Mouse (Mus musculus) midbrain, embryonic 14.5 days (tissue): ENCODE data around the gene Cyb561. TPM values are rescaled to one million over a fixed set of nuclear protein-coding genes. Genes with fewer than 3 reads are reported as not detected.

Experiments
- ATAC-seq: fragments of 200-750 bp; cut with Nextera tagmentation; 2 replicates; pipeline ENCODE4 v1.8.0; 2017; ENCODE audit warnings: moderate number of reproducible peaks, moderate library complexity; ENCODE audit not compliant: low FRiP score, low TSS enrichment
- DNase-seq: peaks from one replicate; pipeline ENCODE4 v3.0.0-alpha.2; 2015
- H3K27ac ChIP-seq: fragments of 300-500 bp; sonication (generic); replicated peaks from 2 replicates; pipeline ENCODE4 v1.5.1; 2014; ENCODE audit warnings: mild to moderate bottlenecking, low read depth, low read length, moderate library complexity
- H3K27me3 ChIP-seq: fragments of 300-500 bp; sonication (generic); 2 replicates; pipeline ENCODE4 v1.6.1; 2014; ENCODE audit warnings: low read length, control low read depth, mixed read lengths; ENCODE audit not compliant: control insufficient read depth, insufficient read depth
- H3K36me3 ChIP-seq: fragments of 300-500 bp; sonication (generic); 2 replicates; pipeline ENCODE4 v1.6.1; 2014; ENCODE audit warnings: low read length, control low read depth; ENCODE audit not compliant: control insufficient read depth, insufficient read depth
- H3K4me1 ChIP-seq: fragments of 300-500 bp; sonication (generic); 2 replicates; pipeline ENCODE4 v1.6.1; 2014; ENCODE audit warnings: mild to moderate bottlenecking, antibody characterized with exemption, low read length, control low read depth; ENCODE audit not compliant: control insufficient read depth, insufficient read depth
- H3K4me2 ChIP-seq: fragments of 300-500 bp; sonication (generic); 2 replicates; pipeline ENCODE4 v1.6.1; 2014; ENCODE audit warnings: mild to moderate bottlenecking, low read length, moderate library complexity
- H3K4me3 ChIP-seq: fragments of 300-500 bp; sonication (generic); replicated peaks from 2 replicates; pipeline ENCODE4 v1.5.1; 2014; ENCODE audit warnings: low read depth, low read length
- H3K9ac ChIP-seq: fragments of 300-500 bp; sonication (generic); replicated peaks from 2 replicates; pipeline ENCODE4 v1.6.1; 2014; ENCODE audit warnings: mild to moderate bottlenecking, low read length, moderate library complexity
- H3K9me3 ChIP-seq: fragments of 300-500 bp; sonication (generic); 2 replicates; pipeline ENCODE4 v1.6.1; 2016; ENCODE audit warnings: low read length, control low read depth, mixed read lengths; ENCODE audit not compliant: control insufficient read depth
- WGBS: fragments of 180-500 bp; shearing (Covaris S2); extraction: QIAGEN DNeasy Blood & Tissue Kit; methylation state at CpG from one replicate; pipeline ENCODE4 v1.1.7; 2014; 5-methylcytosine and 5-hydroxymethylcytosine counted together
- polyA plus RNA-seq: library from polyadenylated mRNA; unstranded; fragments of >200 nt; fragmentation: Nextera tagmentation; extraction: Ambion mirVana; gene quantifications from 2 replicates; pipeline ENCODE4 v1.2.1, GENCODE M21; 2014

Cyb561 gene
- polyA plus RNA-seq, 1 experiment from 2014 or later, result 45.7 TPM

- 88% methylated on average over 8 of the region's 8 CpGs for WGBS
Observed at GRCm38 (mm10) chr11:105935496-105935895, 17.6 kb downstream of the Cyb561 start.

GRCm38 (mm10) chr11:105934816-105935215 is 18.3 kb downstream of the Cyb561 start:
- Histone ChIP-seq H3K27ac (no peak overlapping the region), H3K4me1 (no peaks in the 10 kb centered on the region; the same call in 1 of the 2 replicates), H3K36me3 (peaks cover 7% of the 10 kb centered on the region; the same call in 1 of the 2 replicates), H3K9me3 (no peaks in the 10 kb centered on the region), H3K4me3 (no peak overlapping the region), H3K9ac (no peak overlapping the region), H3K27me3 (no peaks in the 10 kb centered on the region), H3K4me2 (no peak overlapping the region)
- DNase-seq (peak; percentile 10), ATAC-seq (no peak)
- WGBS, result 30% methylated on average over 6 of the region's 6 CpGs

More at GRCm38 (mm10) chr11:105935496-105935895, 17.6 kb downstream of the Cyb561 start:
- DNase-seq (no peak), ATAC-seq (no peak)
- H3K4me3 ChIP-seq, result no peak overlapping the region
- no peaks in the 10 kb centered on the region for H3K9me3 ChIP-seq
- no peaks in the 10 kb centered on the region; the same call in 1 of the 2 replicates for H3K4me1 ChIP-seq
- H3K4me2 ChIP-seq, result no peak overlapping the region
- no peaks in the 10 kb centered on the region for H3K27me3 ChIP-seq
- H3K27ac ChIP-seq, result no peak overlapping the region
- H3K36me3 ChIP-seq, result peaks cover 7% of the 10 kb centered on the region; the same call in 1 of the 2 replicates
- H3K9ac ChIP-seq, result no peak overlapping the region

- Histone ChIP-seq H3K9ac (no peak overlapping the region), H3K27me3 (no peaks in the 10 kb centered on the region), H3K27ac (no peak overlapping the region), H3K4me3 (no peak overlapping the region), H3K9me3 (no peaks in the 10 kb centered on the region), H3K36me3 (peaks cover 7% of the 10 kb centered on the region; the same call in 1 of the 2 replicates), H3K4me2 (no peak overlapping the region), H3K4me1 (no peaks in the 10 kb centered on the region; the same call in 1 of the 2 replicates)
- no peak for ATAC-seq
- DNase-seq, result no peak
- WGBS, result 76% methylated on average over 5 of the region's 5 CpGs
Observed at GRCm38 (mm10) chr11:105934303-105934711, 18.8 kb downstream of the Cyb561 start.

- WGBS, result 92% methylated on average over 8 of the region's 8 CpGs
- no peaks in the 10 kb centered on the region for H3K27me3 ChIP-seq
- DNase-seq, result no peak
- H3K4me2 ChIP-seq, result no peak overlapping the region
- H3K27ac ChIP-seq, result no peak overlapping the region
- ATAC-seq, result no peak
- no peaks in the 10 kb centered on the region for H3K9me3 ChIP-seq
- H3K4me3 ChIP-seq, result no peak overlapping the region
- no peak overlapping the region for H3K9ac ChIP-seq
- H3K4me1 ChIP-seq, result no peaks in the 10 kb centered on the region; the same call in 1 of the 2 replicates
- H3K36me3 ChIP-seq, result peaks cover 7% of the 10 kb centered on the region; the same call in 1 of the 2 replicates
Observed at GRCm38 (mm10) chr11:105933746-105934145, 19.4 kb downstream of the Cyb561 start.

GRCm38 (mm10) chr11:105931380-105931779 is 21.8 kb downstream of the Cyb561 start:
- DNase-seq (no peak), ATAC-seq (no peak)
- H3K27me3 ChIP-seq, result no peaks in the 10 kb centered on the region
- no peak overlapping the region for H3K4me3 ChIP-seq
- H3K36me3 ChIP-seq, result peaks cover 11% of the 10 kb centered on the region; the same call in 1 of the 2 replicates
- no peaks in the 10 kb centered on the region for H3K9me3 ChIP-seq
- 81% methylated on average over 3 of the region's 3 CpGs for WGBS
- no peak overlapping the region for H3K4me2 ChIP-seq
- no peaks in the 10 kb centered on the region; the same call in 1 of the 2 replicates for H3K4me1 ChIP-seq
- no peak overlapping the region for H3K27ac ChIP-seq
- no peak overlapping the region for H3K9ac ChIP-seq

GRCm38 (mm10) chr11:105928171-105928570 is 25.0 kb downstream of the Cyb561 start:
- no peak for ATAC-seq
- DNase-seq, result no peak
- WGBS, result 65% methylated on average over 5 of the region's 5 CpGs

GRCm38 (mm10) chr11:105927065-105928030 is 25.8 kb downstream of the Cyb561 start:
- H3K4me2 ChIP-seq, result no peak overlapping the region
- DNase-seq (peak; percentile 92), ATAC-seq (peak; percentile 48; the same call in 1 of the 2 replicates)
- peaks cover 21% of the 10 kb centered on the region for H3K36me3 ChIP-seq
- no peaks in the 10 kb centered on the region for H3K9me3 ChIP-seq
- no peak overlapping the region for H3K27ac ChIP-seq
- no peaks in the 10 kb centered on the region for H3K4me1 ChIP-seq
- no peaks in the 10 kb centered on the region for H3K27me3 ChIP-seq
- H3K4me3 ChIP-seq, result no peak overlapping the region
- WGBS, result 55% methylated on average over 14 of the region's 14 CpGs
- no peak overlapping the region for H3K9ac ChIP-seq

More at GRCm38 (mm10) chr11:105928171-105928570, 25.0 kb downstream of the Cyb561 start:
- Histone ChIP-seq H3K4me2 (no peak overlapping the region), H3K9me3 (no peaks in the 10 kb centered on the region), H3K4me3 (no peak overlapping the region), H3K9ac (no peak overlapping the region), H3K36me3 (peaks cover 13% of the 10 kb centered on the region), H3K27me3 (no peaks in the 10 kb centered on the region), H3K4me1 (no peaks in the 10 kb centered on the region), H3K27ac (no peak overlapping the region)

DNA sequence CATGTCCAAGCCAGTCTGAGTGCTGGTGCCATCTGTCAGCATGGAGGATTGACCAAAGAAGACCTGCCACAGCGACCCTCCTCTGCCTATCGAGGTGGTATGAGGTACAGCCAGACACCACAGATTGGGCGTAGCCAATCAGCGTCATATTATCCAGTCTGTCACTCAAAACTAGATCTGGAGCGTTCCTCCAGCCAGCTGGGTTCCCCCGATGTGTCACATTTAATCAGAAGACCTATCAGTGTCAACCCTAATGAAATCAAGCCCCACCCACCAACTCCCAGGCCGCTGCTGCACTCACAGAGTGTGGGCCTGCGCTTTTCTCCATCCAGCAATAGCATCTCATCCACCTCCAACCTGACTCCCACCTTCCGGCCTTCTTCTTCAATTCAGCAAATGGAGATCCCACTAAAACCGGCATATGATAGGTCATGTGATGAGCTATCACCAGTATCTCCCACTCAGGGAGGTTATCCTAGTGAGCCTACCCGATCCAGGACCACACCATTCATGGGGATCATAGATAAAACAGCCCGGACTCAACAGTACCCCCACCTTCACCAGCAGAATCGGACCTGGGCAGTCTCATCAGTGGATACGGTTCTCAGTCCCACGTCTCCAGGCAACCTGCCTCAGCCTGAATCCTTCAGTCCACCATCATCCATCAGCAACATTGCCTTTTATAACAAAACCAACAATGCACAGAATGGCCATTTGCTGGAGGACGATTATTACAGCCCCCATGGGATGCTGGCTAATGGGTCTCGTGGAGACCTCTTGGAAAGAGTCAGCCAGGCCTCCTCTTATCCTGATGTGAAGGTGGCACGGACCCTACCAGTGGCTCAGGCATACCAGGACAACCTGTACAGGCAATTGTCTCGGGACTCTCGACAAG is 30.1 kb downstream of the Cyb561 start:
- H3K36me3 ChIP-seq, result peaks cover 49% of the 10 kb centered on the region
- no peak overlapping the region for H3K27ac ChIP-seq
- 85% methylated on average over 20 of the region's 20 CpGs for WGBS

More for the DNA sequence above, 30.1 kb downstream of the Cyb561 start:
- Histone ChIP-seq H3K4me1 (no peaks in the 10 kb centered on the region), H3K4me3 (no peak overlapping the region), H3K9ac (no peak overlapping the region), H3K4me2 (no peak overlapping the region), H3K9me3 (no peaks in the 10 kb centered on the region), H3K27me3 (no peaks in the 10 kb centered on the region)
- DNase-seq (no peak), ATAC-seq (no peak)
